Mouse (Mus musculus) fat pad, adult 2 months (tissue): ENCODE results near the gene Fes.
A peak's percentile ranks its signal among the peaks of the same experiment; 100 is the strongest.

ENCODE experiments used
- DNase-seq: peaks from one replicate; pipeline ENCODE4 v3.0.0-alpha.2; 2011; ENCODE audit warnings: low read depth, low spot score; ENCODE audit errors: extremely low read depth

Fes gene

DNA sequence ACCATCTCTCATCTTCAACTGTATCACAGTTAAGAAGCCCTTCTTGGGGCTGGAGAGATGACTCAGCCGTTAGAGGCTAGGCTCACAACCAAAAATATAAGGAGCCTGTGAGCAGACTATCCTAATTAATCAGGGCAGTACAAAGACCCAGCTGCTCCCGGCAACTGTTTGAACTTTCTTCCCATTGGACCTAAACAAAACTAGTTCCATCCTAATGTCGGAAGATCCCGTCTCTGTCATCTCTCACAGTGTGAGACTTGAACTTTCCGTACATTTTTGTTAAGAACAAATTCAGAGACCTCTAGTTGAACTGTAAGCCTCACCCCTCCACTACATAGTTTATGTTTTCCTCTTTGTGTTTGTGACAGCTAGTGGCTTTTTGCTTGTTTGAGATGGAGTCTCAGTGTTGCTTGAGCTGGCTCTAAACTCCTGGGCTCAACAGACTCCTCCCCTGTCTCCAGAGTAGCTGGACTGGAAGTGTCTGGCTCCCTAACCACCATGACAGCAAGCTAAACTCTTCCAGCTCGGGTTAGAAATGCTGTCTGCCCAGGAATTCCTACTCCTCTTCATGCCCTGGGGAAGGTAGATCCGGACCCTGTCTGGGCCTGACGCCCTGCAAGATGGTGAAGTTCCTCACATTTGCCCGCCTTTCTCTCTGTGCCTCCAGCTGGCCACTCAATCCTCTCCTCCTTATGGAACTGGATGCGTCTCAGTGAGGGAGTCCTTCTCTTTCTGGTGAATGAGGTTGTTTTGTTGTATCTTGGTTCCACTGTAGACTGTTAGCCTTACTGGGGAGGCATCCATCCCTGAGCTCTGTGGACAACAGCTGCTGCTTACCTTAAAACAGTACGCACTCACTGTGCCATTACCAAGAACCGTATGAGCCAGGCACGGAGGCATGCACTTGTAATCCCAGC is 39.8 kb downstream of the Fes start:
- DNase-seq, result no peak

GRCm38 (mm10) chr7:80346830-80347229 is 40.9 kb downstream of the Fes start:
- no peak for DNase-seq

GRCm38 (mm10) chr7:80346173-80346572 is 41.6 kb downstream of the Fes start:
- no peak for DNase-seq

DNA sequence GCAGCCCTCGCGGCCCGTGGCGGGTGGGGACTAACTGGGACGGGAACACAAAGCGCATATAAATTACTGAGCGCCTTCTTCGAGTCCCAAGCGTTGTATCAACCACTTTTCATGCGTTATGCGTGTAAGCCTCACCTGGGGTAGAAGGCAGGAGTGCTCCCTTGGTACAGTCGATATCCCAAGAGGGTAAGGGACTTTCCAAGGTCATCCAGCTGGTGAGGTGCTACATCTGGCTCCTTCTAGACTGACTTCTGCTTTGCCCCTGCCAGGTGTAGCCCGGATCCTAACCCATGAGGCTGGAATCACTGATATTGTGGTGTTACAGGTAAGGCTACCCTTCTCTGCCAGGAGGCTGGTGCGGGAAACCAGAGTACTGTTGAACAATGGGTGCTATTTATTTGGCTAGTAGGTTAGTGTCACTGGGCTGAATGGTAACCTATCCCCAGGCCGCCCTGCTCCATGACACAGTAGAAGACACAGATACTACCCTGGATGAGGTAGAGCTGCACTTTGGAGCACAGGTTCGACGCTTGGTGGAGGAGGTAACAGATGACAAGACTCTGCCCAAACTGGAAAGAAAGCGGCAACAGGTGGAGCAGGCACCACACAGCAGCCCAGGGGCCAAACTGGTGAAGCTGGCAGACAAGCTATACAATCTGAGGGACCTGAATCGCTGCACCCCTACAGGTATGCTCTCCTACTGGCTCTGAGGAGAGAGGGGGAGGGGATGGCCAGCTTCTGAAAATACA is 44.3 kb downstream of the Fes start:
- DNase-seq, result no peak

GRCm38 (mm10) chr7:80342858-80343257 is 44.9 kb downstream of the Fes start, which contains the start of gene Hddc3:
Gene Hddc3, plus strand, starts transcription at chr7:80343104.
- DNase-seq, result peak; percentile 93

DNA sequence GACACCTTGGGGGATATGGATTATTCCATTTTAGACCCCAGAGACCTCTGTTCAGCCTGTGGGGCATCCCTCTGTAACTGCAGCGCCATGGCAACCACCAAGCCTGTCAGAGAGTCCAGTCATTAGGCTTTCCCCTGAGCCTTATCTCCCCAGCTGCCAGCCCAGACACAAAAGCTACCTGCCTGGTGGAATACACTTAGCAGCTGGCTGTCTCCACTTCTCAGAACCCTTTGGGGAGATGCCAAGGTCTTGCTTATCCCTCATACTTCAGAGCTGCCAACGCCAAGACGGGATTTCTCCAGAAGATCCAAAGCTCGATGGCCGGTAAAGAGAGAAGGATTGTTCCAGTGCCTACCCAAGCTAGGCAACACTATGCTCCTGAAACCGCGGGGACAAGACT is 46.0 kb downstream of the Fes start:
- DNase-seq, result no peak

- DNase-seq, result no peak
Measured at GRCm38 (mm10) chr7:80340793-80341192, 47.0 kb downstream of the Fes start, which contains the start of gene Unc45a. Gene Unc45a, minus strand, starts transcription at chr7:80341005.

DNA sequence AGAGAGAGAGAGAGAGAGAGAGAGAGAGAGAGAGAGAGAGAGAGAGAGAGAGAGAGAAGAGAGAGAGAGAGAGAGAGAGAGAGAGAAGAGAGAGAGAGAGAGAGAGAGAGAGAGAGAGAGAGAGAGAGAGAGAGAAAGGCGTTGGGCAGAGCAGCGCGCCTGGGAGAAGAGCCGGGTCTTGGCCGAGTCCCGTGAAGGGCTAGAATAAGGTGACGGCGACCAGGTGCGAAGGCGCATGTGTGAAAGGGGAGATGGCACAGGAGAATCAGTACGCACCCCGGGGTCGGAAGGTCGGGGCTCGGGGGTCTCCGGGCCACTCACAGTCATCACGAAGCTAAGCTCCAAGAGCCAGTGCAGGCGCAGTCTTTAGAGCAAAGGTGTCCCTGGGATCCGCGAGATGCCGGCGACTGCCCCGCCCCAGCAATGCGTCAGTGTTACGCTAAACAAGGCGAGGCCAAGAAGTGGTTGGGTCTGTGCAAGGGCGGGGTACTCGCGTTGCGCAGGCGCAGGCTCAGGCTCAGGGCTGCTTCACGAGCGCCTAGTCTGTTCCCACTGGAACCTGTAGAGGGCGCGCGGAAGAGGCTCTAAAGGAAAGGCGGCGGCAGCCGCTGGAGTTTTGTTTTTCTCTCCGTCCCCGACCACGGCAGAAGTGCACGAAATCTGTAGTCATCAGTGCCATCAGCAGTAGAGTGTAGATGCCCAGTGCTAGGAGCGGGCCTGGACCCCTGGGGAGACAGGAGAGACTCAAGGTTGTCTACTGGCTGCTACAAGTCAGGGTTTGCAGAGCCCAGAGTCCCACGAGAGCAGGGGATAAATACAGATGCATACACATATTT is 47.7 kb downstream of the Fes start:
- no peak for DNase-seq

DNA sequence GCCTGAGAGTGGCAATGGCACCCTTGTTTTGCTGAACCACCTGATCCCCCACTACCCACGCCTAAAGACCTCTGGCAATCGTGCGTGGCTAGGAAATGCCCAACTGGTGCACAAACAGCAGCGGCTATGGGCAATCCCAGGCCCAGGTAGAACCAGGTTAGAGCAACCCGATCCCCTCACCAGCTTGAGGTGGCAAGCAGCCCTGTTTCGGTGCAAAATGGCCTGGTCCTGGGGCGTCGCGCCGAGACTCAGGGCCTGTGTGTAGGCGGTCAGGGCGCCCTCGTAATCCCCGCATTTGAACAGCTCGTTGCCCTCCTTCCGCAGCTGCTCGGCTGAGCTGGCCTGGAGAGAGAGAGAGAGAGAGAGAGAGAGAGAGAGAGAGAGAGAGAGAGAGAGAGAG is 48.4 kb downstream of the Fes start:
- no peak for DNase-seq

DNA sequence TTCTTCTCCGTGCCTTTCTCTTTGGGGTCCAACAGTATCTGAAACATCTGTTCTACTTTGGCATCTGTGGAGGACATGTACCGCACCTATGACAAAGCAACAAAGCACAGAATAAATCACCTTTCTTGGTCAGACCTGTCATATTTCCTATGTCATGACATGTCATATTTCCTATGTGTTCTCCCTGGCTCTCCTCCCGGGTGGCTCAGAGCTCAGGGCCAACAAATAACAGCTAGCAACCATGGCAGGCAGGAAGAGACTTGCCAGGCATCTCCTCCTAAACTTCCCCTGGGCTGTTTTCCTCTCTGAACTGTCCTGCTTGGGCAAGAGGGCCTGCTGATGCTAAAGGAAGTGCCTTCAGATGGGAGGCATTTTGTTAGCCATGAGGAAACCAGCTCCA is 50.8 kb downstream of the Fes start:
- DNase-seq, result peak; percentile 94

GRCm38 (mm10) chr7:80334848-80335247 is 52.9 kb downstream of the Fes start:
- DNase-seq, result no peak

- DNase-seq, result no peak
Measured at GRCm38 (mm10) chr7:80331433-80331832, 56.3 kb downstream of the Fes start.

- no peak for DNase-seq
Measured at GRCm38 (mm10) chr7:80330278-80330677, 57.5 kb downstream of the Fes start.
